Mouse (Mus musculus): ENCODE data around the gene Myo1d. TPM values are rescaled to one million over a fixed set of nuclear protein-coding genes. Genes with fewer than 3 reads are reported as not detected.

Gene Myo1d
- total RNA-seq, 2 experiments from 2014 or later: 6.4 to 7.0 TPM

- intact Hi-C loops (cut with DNase I; ENCODE audit: low total_unique reads): no loop called here
- peak; percentile 54 for DNase-seq
Measured at GRCm38 (mm10) chr11:80577747-80578640, 201.8 kb downstream of the Myo1d start.

- intact Hi-C loops (cut with DNase I; ENCODE audit: low total_unique reads): no loop called here
- no peak for DNase-seq
Measured at GRCm38 (mm10) chr11:80575794-80576193, 204.0 kb downstream of the Myo1d start.

GRCm38 (mm10) chr11:80566286-80566685 lies 213.5 kb downstream of the Myo1d start:
- intact Hi-C loops (cut with DNase I; ENCODE audit: low total_unique reads): no loop called here

GRCm38 (mm10) chr11:80564975-80565965 lies 214.6 kb downstream of the Myo1d start:
- no peak for DNase-seq
- intact Hi-C loops (cut with DNase I; ENCODE audit: low total_unique reads): no loop called here

More at GRCm38 (mm10) chr11:80566286-80566685, 213.5 kb downstream of the Myo1d start:
- DNase-seq: no peak

GRCm38 (mm10) chr11:80562479-80562878 lies 217.3 kb downstream of the Myo1d start:
- DNase-seq: no peak

GRCm38 (mm10) chr11:80560770-80561169 lies 219.1 kb downstream of the Myo1d start:
- intact Hi-C loops (cut with DNase I; ENCODE audit: low total_unique reads): no loop called here
- no peak for DNase-seq

More at GRCm38 (mm10) chr11:80562479-80562878, 217.3 kb downstream of the Myo1d start:
- intact Hi-C loops (cut with DNase I; ENCODE audit: low total_unique reads): no loop called here

- intact Hi-C loops (cut with DNase I; ENCODE audit: low total_unique reads): no loop called here
- no peak for DNase-seq
Measured at GRCm38 (mm10) chr11:80555416-80555815, 224.4 kb downstream of the Myo1d start.

GRCm38 (mm10) chr11:80553046-80553445 lies 226.8 kb downstream of the Myo1d start:
- no peak for DNase-seq
- intact Hi-C loops (cut with DNase I; ENCODE audit: low total_unique reads): no loop called here

GRCm38 (mm10) chr11:80551634-80552033 lies 228.2 kb downstream of the Myo1d start:
- intact Hi-C loops (cut with DNase I; ENCODE audit: low total_unique reads): no loop called here
- no peak for DNase-seq

GRCm38 (mm10) chr11:80550264-80550663 lies 229.6 kb downstream of the Myo1d start:
- intact Hi-C loops (cut with DNase I; ENCODE audit: low total_unique reads): no loop called here
- DNase-seq: no peak

- intact Hi-C loops (cut with DNase I; ENCODE audit: low total_unique reads): no loop called here
- no peak for DNase-seq
Measured at GRCm38 (mm10) chr11:80549854-80550253, 230.0 kb downstream of the Myo1d start.

- intact Hi-C loops (cut with DNase I; ENCODE audit: low total_unique reads): no loop called here
- no peak for DNase-seq
Measured at GRCm38 (mm10) chr11:80546233-80546632, 233.6 kb downstream of the Myo1d start.

- no peak for DNase-seq
- intact Hi-C loops (cut with DNase I; ENCODE audit: low total_unique reads): no loop called here
Measured at GRCm38 (mm10) chr11:80539056-80539455, 240.8 kb downstream of the Myo1d start.

- no peak for DNase-seq
- intact Hi-C loops (cut with DNase I; ENCODE audit: low total_unique reads): no loop called here
Measured at GRCm38 (mm10) chr11:80532966-80533365, 246.9 kb downstream of the Myo1d start.

- intact Hi-C loops (cut with DNase I; ENCODE audit: low total_unique reads): no loop called here
- DNase-seq: no peak
Measured at GRCm38 (mm10) chr11:80529149-80529548, 250.7 kb downstream of the Myo1d start.

- DNase-seq: no peak
- intact Hi-C loops (cut with DNase I; ENCODE audit: low total_unique reads): no loop called here
Measured at GRCm38 (mm10) chr11:80527697-80528096, 252.1 kb downstream of the Myo1d start.

- intact Hi-C loops (cut with DNase I; ENCODE audit: low total_unique reads): no loop called here
- no peak for DNase-seq
Measured at GRCm38 (mm10) chr11:80524213-80524612, 255.6 kb downstream of the Myo1d start.

GRCm38 (mm10) chr11:80523410-80523809 lies 256.4 kb downstream of the Myo1d start:
- intact Hi-C loops (cut with DNase I; ENCODE audit: low total_unique reads): no loop called here
- DNase-seq: no peak

GRCm38 (mm10) chr11:80522852-80523251 lies 257.0 kb downstream of the Myo1d start:
- no peak for DNase-seq
- intact Hi-C loops (cut with DNase I; ENCODE audit: low total_unique reads): no loop called here

GRCm38 (mm10) chr11:80521148-80521547 lies 258.7 kb downstream of the Myo1d start:
- DNase-seq: no peak
- intact Hi-C loops (cut with DNase I; ENCODE audit: low total_unique reads): no loop called here

Measured in gastrocnemius, postnatal 14 days (tissue).